Mouse (Mus musculus) myocyte (in vitro differentiated cells): Measurements from ENCODE around the gene Lmo7. TPM values are rescaled to one million over a fixed set of nuclear protein-coding genes. Genes with fewer than 3 reads are reported as not detected.

Source experiments
- H3K27me3 ChIP-seq: one replicate; pipeline ENCODE4 v1.6.1; 2011; ENCODE audit not compliant: control insufficient read depth, insufficient read depth, insufficient read length
- H3K36me3 ChIP-seq: one replicate; pipeline ENCODE4 v1.6.1; 2011; ENCODE audit not compliant: control insufficient read depth, insufficient read depth
- H3K4me2 ChIP-seq: one replicate; pipeline ENCODE4 v1.6.1; 2011; ENCODE audit warnings: low read depth, control low read depth
- H3K4me3 ChIP-seq: one replicate; pipeline ENCODE4 v1.5.1; 2011; ENCODE audit warnings: mild to moderate bottlenecking, control low read depth, moderate library complexity
- H3K79me2 ChIP-seq: one replicate; pipeline ENCODE4 v1.6.1; 2011; ENCODE audit not compliant: control insufficient read depth, insufficient read depth
- H3ac ChIP-seq: one replicate; pipeline ENCODE4 v1.6.1; 2011; ENCODE audit not compliant: control insufficient read depth, insufficient read length
- CEBPB ChIP-seq: IDR thresholded peaks from 2 replicates; pipeline ENCODE4 v1.6.1; 2011; ENCODE audit warnings: mild to moderate bottlenecking, moderate library complexity; ENCODE audit not compliant: poor library complexity, insufficient read depth, severe bottlenecking
- E2F4 ChIP-seq: IDR thresholded peaks from one replicate; pipeline ENCODE4 v1.6.1; 2011; ENCODE audit warnings: mild to moderate bottlenecking, control low read depth, moderate library complexity; ENCODE audit not compliant: insufficient read depth
- MAX ChIP-seq: IDR thresholded peaks from one replicate; pipeline ENCODE4 v1.6.1; 2011; ENCODE audit warnings: low read depth, mild to moderate bottlenecking, control low read depth
- MYOD1 ChIP-seq, 3 experiments: IDR thresholded peaks; one replicate each; pipeline ENCODE4 v1.6.1; 2011; ENCODE audit warnings: control low read depth in 2 of 3, low read depth in 2 of 3, mild to moderate bottlenecking in 2 of 3, moderate library complexity in 1 of 3; ENCODE audit not compliant: insufficient read length in 2 of 3, control insufficient read depth in 1 of 3
- MYOG ChIP-seq, 3 experiments: IDR thresholded peaks; one replicate each; pipeline ENCODE4 v1.6.1; 2011; ENCODE audit warnings: control low read depth in 2 of 3, low read depth in 2 of 3, mild to moderate bottlenecking in 2 of 3; ENCODE audit not compliant: insufficient read length in 2 of 3, control insufficient read depth in 1 of 3, insufficient read depth in 1 of 3
- POLR2A ChIP-seq: IDR thresholded peaks from one replicate; pipeline ENCODE4 v1.6.1; 2011; ENCODE audit warnings: low read depth, mild to moderate bottlenecking, control low read depth, moderate library complexity; ENCODE audit not compliant: insufficient read length
- POLR2AphosphoS2 ChIP-seq: IDR thresholded peaks from one replicate; pipeline ENCODE4 v1.6.1; 2011; ENCODE audit warnings: low read depth, control low read depth; ENCODE audit not compliant: insufficient read length
- REST ChIP-seq: IDR thresholded peaks from one replicate; pipeline ENCODE4 v1.6.1; 2011; ENCODE audit warnings: mild to moderate bottlenecking, control low read depth, moderate library complexity; ENCODE audit not compliant: insufficient read depth, insufficient read length
- SRF ChIP-seq: IDR thresholded peaks from one replicate; pipeline ENCODE4 v1.6.1; 2011; ENCODE audit warnings: low read depth; ENCODE audit not compliant: control insufficient read depth, insufficient read length
- TCF12 ChIP-seq: IDR thresholded peaks from one replicate; pipeline ENCODE4 v1.6.1; 2011; ENCODE audit warnings: mild to moderate bottlenecking, control low read depth; ENCODE audit not compliant: poor library complexity, insufficient read depth, severe bottlenecking
- TCF3 ChIP-seq: IDR thresholded peaks from one replicate; pipeline ENCODE4 v1.6.1; 2011; ENCODE audit warnings: low read depth, control low read depth; ENCODE audit not compliant: insufficient read length
- USF1 ChIP-seq: IDR thresholded peaks from one replicate; pipeline ENCODE4 v1.6.1; 2011; ENCODE audit warnings: low read depth, mild to moderate bottlenecking, control low read depth, moderate library complexity
- polyA plus RNA-seq: library from polyadenylated mRNA; unstranded; fragments of >200 nt; fragmentation: generic; extraction: Trizol; gene quantifications from one replicate; pipeline ENCODE4 v1.2.1, GENCODE M21; 2012; ENCODE audit warnings: missing spikeins

The Lmo7 gene
- polyA plus RNA-seq, result 56.1 TPM

GRCm38 (mm10) chr14:101729237-101729971 lies at the start of gene Lmo7, which contains the start of gene Gm9922:
TSS of gene Lmo7 (plus strand) at chr14:101729957.
TSS of gene Gm9922 (minus strand) at chr14:101729814.
- Histone ChIP-seq H3ac (peak within 1 kb of the TSS; percentile 41), H3K27me3 (no peaks in the 10 kb centered on the region), H3K36me3 (no peaks in the 10 kb centered on the region), H3K79me2 (no peaks in the 10 kb centered on the region), H3K4me3 (peak within 1 kb of the TSS; percentile 25), H3K4me2 (peak within 1 kb of the TSS; percentile 84)
- peak in 1 of 3 experiments; percentile 17 for TF ChIP-seq MYOG (IDR thresholded peaks at IDR 0.05; ENCODE audit: control insufficient read depth in 1 of 3, insufficient read depth in 1 of 3, insufficient read length in 2 of 3, low read depth in 2 of 3)
- TF ChIP-seq MAX, result no peak

- H3K4me2 ChIP-seq, result no peak overlapping the region
- no peak for TF ChIP-seq SRF
- no peak for TF ChIP-seq MYOD1 (IDR thresholded peaks at IDR 0.05; ENCODE audit: control insufficient read depth in 1 of 3, insufficient read length in 2 of 3, low read depth in 2 of 3)
- no peak for TF ChIP-seq MAX
- TF ChIP-seq POLR2A, result no peak
- no peak for TF ChIP-seq REST
- no peak for TF ChIP-seq TCF12
- TF ChIP-seq TCF3, result no peak
- no peak for TF ChIP-seq POLR2AphosphoS2
- H3K4me3 ChIP-seq, result no peak overlapping the region
- peaks cover 5% of the 10 kb centered on the region for H3K36me3 ChIP-seq
- no peaks in the 10 kb centered on the region for H3K79me2 ChIP-seq
- H3K27me3 ChIP-seq, result no peaks in the 10 kb centered on the region
- no peak overlapping the region for H3ac ChIP-seq
These were observed 42.1 kb upstream of the Lmo7 start for GRCm38 (mm10) chr14:101687696-101688095.

GRCm38 (mm10) chr14:101688406-101688805 lies 41.4 kb upstream of the Lmo7 start:
- Histone ChIP-seq H3ac (no peak overlapping the region), H3K4me2 (no peak overlapping the region), H3K4me3 (no peak overlapping the region), H3K79me2 (no peaks in the 10 kb centered on the region), H3K36me3 (peaks cover 5% of the 10 kb centered on the region), H3K27me3 (no peaks in the 10 kb centered on the region)
- no peak for TF ChIP-seq MYOG (IDR thresholded peaks at IDR 0.05; ENCODE audit: control insufficient read depth in 1 of 3, insufficient read depth in 1 of 3, insufficient read length in 2 of 3, low read depth in 2 of 3)
- no peak for TF ChIP-seq E2F4
- no peak for TF ChIP-seq REST
- no peak for TF ChIP-seq POLR2A
- TF ChIP-seq USF1, result no peak
- no peak for TF ChIP-seq TCF12
- no peak for TF ChIP-seq MYOD1 (IDR thresholded peaks at IDR 0.05; ENCODE audit: control insufficient read depth in 1 of 3, insufficient read length in 2 of 3, low read depth in 2 of 3)
- no peak for TF ChIP-seq CEBPB

- no peak for TF ChIP-seq MAX
- H3ac ChIP-seq, result no peak overlapping the region
- no peaks in the 10 kb centered on the region for H3K36me3 ChIP-seq
- no peak overlapping the region for H3K4me3 ChIP-seq
- H3K4me2 ChIP-seq, result no peak overlapping the region
- H3K79me2 ChIP-seq, result no peaks in the 10 kb centered on the region
- no peaks in the 10 kb centered on the region for H3K27me3 ChIP-seq
These were observed 25.3 kb upstream of the Lmo7 start for GRCm38 (mm10) chr14:101704479-101704878.

GRCm38 (mm10) chr14:101707088-101707487 lies 22.7 kb upstream of the Lmo7 start:
- Histone ChIP-seq H3K4me3 (no peak overlapping the region), H3K36me3 (no peaks in the 10 kb centered on the region), H3K27me3 (no peaks in the 10 kb centered on the region), H3K4me2 (no peak overlapping the region), H3K79me2 (no peaks in the 10 kb centered on the region), H3ac (no peak overlapping the region)
- TF ChIP-seq MAX (no peak), E2F4 (no peak), USF1 (no peak), TCF12 (no peak), TCF3 (no peak), MYOD1 (IDR thresholded peaks at IDR 0.05; ENCODE audit: control insufficient read depth in 1 of 3, insufficient read length in 2 of 3, low read depth in 2 of 3) (no peak), MYOG (IDR thresholded peaks at IDR 0.05; ENCODE audit: control insufficient read depth in 1 of 3, insufficient read depth in 1 of 3, insufficient read length in 2 of 3, low read depth in 2 of 3) (no peak), REST (no peak), POLR2A (no peak), CEBPB (no peak), SRF (no peak)
